Mouse (Mus musculus) liver, adult 2 months (tissue): ENCODE measurements at regions not wholly inside any gene's neighbourhood (a gene's known extent, or its start where the extent isn't known, plus 50 kb on each side); places are given as distances from the start of the nearest gene placed in this dataset.

ENCODE experiments used
- CTCF ChIP-seq: fragments of 200-500 bp; IDR thresholded peaks from 2 replicates; pipeline ENCODE4 v1.5.1; 2011; ENCODE audit warnings: low read depth, low read length, control low read depth
- POLR2A ChIP-seq: fragments of 200-500 bp; IDR thresholded peaks from 2 replicates; pipeline ENCODE4 v1.6.1; 2011; ENCODE audit warnings: low read length, control low read depth; ENCODE audit not compliant: insufficient read depth; ENCODE audit errors: extremely low read depth

GRCm38 (mm10) chr4:34213731-34214130 lies 163.7 kb upstream of the Spaca1 start:
- no peak for TF ChIP-seq POLR2A
- TF ChIP-seq CTCF = no peak
